Mouse (Mus musculus) cerebellum, adult 2 months (tissue): Measurements from ENCODE around the gene Akip1.

Source experiments
- CTCF ChIP-seq: fragments of 200-500 bp; IDR thresholded peaks from 2 replicates; pipeline ENCODE4 v1.5.1; 2011; ENCODE audit warnings: low read depth, mild to moderate bottlenecking, control low read depth, low read length, moderate library complexity, borderline replicate concordance; ENCODE audit not compliant: insufficient read depth
- POLR2A ChIP-seq: fragments of 200-500 bp; IDR thresholded peaks from 2 replicates; pipeline ENCODE4 v1.6.1; 2011; ENCODE audit warnings: low read length, control low read depth, borderline replicate concordance; ENCODE audit not compliant: insufficient read depth

GRCm38 (mm10) chr7:109702721-109703120, 769 bp upstream of the Akip1 start:
- TF ChIP-seq POLR2A: no peak
- no peak for TF ChIP-seq CTCF
